Mouse (Mus musculus): ENCODE measurements at regions not wholly inside any gene's neighbourhood (a gene's known extent, or its start where the extent isn't known, plus 50 kb on each side); places are given as distances from the start of the nearest gene placed in this dataset.

- 82% methylated on average over 10 of the region's 10 CpGs for WGBS
- no peak overlapping the region for H3K4me3 ChIP-seq (ENCODE audit: insufficient read depth, low read depth, low read length)
- TF ChIP-seq CTCF (IDR thresholded peaks at IDR 0.05; ENCODE audit: insufficient read depth, low read depth, low read length) (no peak), POLR2A (IDR thresholded peaks at IDR 0.05; ENCODE audit: insufficient read depth, low read depth, low read length) (no peak)
- H3K27ac ChIP-seq (ENCODE audit: insufficient read depth, low read depth, low read length), result no peak overlapping the region
- H3K4me1 ChIP-seq (ENCODE audit: control insufficient read depth, insufficient read depth, low read length), result 0 out of 2 replicates have a peak, but pooled peaks cover 2% of the 10 kb centered on the region
Observed at GRCm38 (mm10) chr3:41384410-41384809, 171.1 kb upstream of the Jade1 start.

DNA sequence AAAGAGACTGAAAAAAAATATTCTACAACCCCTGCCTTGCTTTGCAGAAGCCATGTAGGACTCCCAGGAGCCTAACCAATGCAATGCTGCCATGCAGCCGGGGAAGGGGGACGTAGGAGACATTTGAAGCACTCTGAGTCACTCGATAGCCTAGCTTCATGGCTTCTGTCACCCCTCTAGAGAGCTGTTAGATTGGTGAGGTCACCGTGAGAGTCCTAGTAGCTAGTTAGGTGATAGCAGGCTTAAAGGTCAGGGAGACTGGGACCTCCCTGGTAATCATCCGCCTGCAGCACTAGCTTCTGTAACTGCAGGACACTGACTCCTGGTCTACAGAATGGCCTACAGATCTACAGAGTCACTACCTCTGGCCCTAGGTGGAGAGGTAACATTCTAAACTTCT is 177.0 kb upstream of the Jade1 start:
- no peak overlapping the region for H3K27ac ChIP-seq (ENCODE audit: insufficient read depth, low read depth, low read length)
- 69% methylated on average over 5 of the region's 5 CpGs for WGBS
- no peak for TF ChIP-seq CTCF (IDR thresholded peaks at IDR 0.05; ENCODE audit: insufficient read depth, low read depth, low read length)
- H3K4me3 ChIP-seq (ENCODE audit: insufficient read depth, low read depth, low read length), result no peak overlapping the region
- peaks cover 6% of the 10 kb centered on the region for H3K4me1 ChIP-seq (ENCODE audit: control insufficient read depth, insufficient read depth, low read length)

DNA sequence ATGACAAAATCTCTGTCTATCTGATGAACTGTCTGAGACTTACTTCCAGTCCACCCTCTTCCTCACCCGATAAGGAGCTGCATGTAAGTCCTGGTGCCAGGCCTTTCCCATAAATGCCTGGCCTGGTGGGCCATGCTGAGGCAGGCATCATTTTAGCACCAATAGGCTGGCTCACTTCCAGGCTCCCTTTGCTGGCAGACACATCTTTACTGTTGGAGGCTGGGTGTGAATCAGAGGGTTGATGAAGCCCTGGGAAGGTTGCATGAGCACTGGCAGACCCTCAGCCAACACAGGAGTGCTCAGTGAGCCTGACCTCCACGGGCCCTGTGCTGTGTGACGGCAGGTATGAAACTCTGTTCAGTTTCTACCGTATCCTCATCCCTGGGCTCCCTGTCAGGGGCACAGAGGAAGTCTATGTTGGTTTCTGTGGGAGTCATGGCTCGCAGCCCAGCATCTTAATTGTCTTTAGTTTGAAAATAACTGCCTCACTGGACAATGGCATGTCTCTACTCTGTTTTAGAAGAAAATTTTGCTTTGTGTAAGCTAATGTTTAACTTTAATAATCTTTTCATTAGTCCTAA is 177.6 kb upstream of the Jade1 start:
- TF ChIP-seq CTCF (IDR thresholded peaks at IDR 0.05; ENCODE audit: insufficient read depth, low read depth, low read length) (no peak), POLR2A (IDR thresholded peaks at IDR 0.05; ENCODE audit: insufficient read depth, low read depth, low read length) (no peak)
- peaks cover 6% of the 10 kb centered on the region for H3K4me1 ChIP-seq (ENCODE audit: control insufficient read depth, insufficient read depth, low read length)
- WGBS, result 40% methylated on average over 5 of the region's 5 CpGs
- no peak overlapping the region for H3K27ac ChIP-seq (ENCODE audit: insufficient read depth, low read depth, low read length)
- H3K4me3 ChIP-seq (ENCODE audit: insufficient read depth, low read depth, low read length), result no peak overlapping the region

GRCm38 (mm10) chr3:41376848-41377582 is 178.5 kb upstream of the Jade1 start:
- Histone ChIP-seq H3K27ac (ENCODE audit: insufficient read depth, low read depth, low read length) (no peak overlapping the region), H3K4me1 (ENCODE audit: control insufficient read depth, insufficient read depth, low read length) (peaks cover 6% of the 10 kb centered on the region), H3K4me3 (ENCODE audit: insufficient read depth, low read depth, low read length) (no peak overlapping the region)
- TF ChIP-seq POLR2A (IDR thresholded peaks at IDR 0.05; ENCODE audit: insufficient read depth, low read depth, low read length), result no peak
- no peak for TF ChIP-seq CTCF (IDR thresholded peaks at IDR 0.05; ENCODE audit: insufficient read depth, low read depth, low read length)
- WGBS, result 53% methylated on average over 6 of the region's 6 CpGs

DNA sequence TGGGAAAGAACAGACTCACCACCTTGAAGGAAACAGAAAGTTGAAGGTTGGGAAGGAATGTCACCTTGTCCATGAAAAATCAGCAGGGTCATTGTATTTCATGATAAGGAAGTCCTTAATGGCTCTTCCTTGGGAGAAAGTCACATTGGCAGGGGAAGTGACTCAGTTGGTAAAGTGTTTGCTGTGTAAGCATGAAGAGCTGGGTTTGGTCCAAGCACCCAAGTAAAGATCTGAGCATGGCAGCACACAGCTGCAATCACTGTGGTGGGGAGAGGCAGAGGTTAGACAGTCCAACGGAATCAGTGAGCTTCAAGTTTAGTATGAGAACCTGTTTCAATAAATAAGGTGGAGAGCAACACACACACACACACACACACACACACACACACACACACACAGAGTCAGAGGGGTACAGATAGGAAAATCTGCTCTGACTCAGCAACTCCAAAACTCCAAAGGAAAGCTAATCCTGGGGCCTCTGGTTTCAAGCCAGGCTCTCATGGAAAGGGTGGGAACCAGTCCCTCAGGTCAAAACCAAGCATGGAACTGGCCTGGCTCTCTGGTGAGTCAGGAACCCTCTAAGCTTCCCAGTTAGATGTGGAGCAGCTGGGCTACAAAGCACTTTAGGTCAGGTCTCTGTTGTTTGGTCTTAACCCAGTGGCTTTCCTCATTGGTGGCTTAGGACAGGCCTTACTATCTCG is 180.2 kb upstream of the Jade1 start:
- TF ChIP-seq CTCF (IDR thresholded peaks at IDR 0.05; ENCODE audit: insufficient read depth, low read depth, low read length) (no peak), POLR2A (IDR thresholded peaks at IDR 0.05; ENCODE audit: insufficient read depth, low read depth, low read length) (no peak)
- H3K4me3 ChIP-seq (ENCODE audit: insufficient read depth, low read depth, low read length), result no peak overlapping the region
- H3K4me1 ChIP-seq (ENCODE audit: control insufficient read depth, insufficient read depth, low read length), result peaks cover 6% of the 10 kb centered on the region
- WGBS, result 80% methylated on average over 2 of the region's 2 CpGs
- H3K27ac ChIP-seq (ENCODE audit: insufficient read depth, low read depth, low read length), result no peak overlapping the region

- Histone ChIP-seq H3K27ac (ENCODE audit: insufficient read depth, low read depth, low read length) (no peak overlapping the region), H3K4me1 (ENCODE audit: control insufficient read depth, insufficient read depth, low read length) (peaks cover 4% of the 10 kb centered on the region), H3K4me3 (ENCODE audit: insufficient read depth, low read depth, low read length) (no peak overlapping the region)
- 85% methylated on average over 5 of the region's 5 CpGs for WGBS
- no peak for TF ChIP-seq POLR2A (IDR thresholded peaks at IDR 0.05; ENCODE audit: insufficient read depth, low read depth, low read length)
- TF ChIP-seq CTCF (IDR thresholded peaks at IDR 0.05; ENCODE audit: insufficient read depth, low read depth, low read length), result no peak
Observed at GRCm38 (mm10) chr3:41373198-41373597, 182.3 kb upstream of the Jade1 start.

- no peak for TF ChIP-seq POLR2A (IDR thresholded peaks at IDR 0.05; ENCODE audit: insufficient read depth, low read depth, low read length)
- TF ChIP-seq CTCF (IDR thresholded peaks at IDR 0.05; ENCODE audit: insufficient read depth, low read depth, low read length), result no peak
- Histone ChIP-seq H3K4me1 (ENCODE audit: control insufficient read depth, insufficient read depth, low read length) (no peaks in the 10 kb centered on the region), H3K27ac (ENCODE audit: insufficient read depth, low read depth, low read length) (no peak overlapping the region), H3K4me3 (ENCODE audit: insufficient read depth, low read depth, low read length) (no peak overlapping the region)
- 57% methylated on average over 7 of the region's 7 CpGs for WGBS
Observed at GRCm38 (mm10) chr3:41368351-41369101, 187.0 kb upstream of the Jade1 start.

DNA sequence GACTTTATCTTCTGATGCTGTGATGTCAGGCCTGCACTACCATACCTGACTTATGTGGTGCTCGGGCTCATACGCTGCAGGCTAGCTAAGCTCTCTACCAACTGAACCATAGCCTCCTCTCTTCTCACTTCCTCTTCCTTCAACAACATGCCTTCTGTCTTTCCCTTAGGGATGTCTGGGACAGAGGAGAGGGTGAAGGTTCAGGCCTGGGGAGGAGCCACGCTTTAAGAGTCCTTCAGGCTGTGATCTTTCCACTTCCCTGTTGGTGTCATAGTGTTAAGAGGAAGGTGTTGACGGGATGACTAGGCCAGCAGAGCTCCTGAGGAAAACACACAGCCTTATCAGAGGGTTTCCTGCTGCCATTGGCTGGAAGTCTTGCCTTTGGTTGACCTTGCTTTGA is 188.8 kb upstream of the Jade1 start:
- TF ChIP-seq POLR2A (IDR thresholded peaks at IDR 0.05; ENCODE audit: insufficient read depth, low read depth, low read length), result no peak
- TF ChIP-seq CTCF (IDR thresholded peaks at IDR 0.05; ENCODE audit: insufficient read depth, low read depth, low read length), result no peak
- no peaks in the 10 kb centered on the region for H3K4me1 ChIP-seq (ENCODE audit: control insufficient read depth, insufficient read depth, low read length)
- 87% methylated on average over 4 of the region's 4 CpGs for WGBS
- no peak overlapping the region for H3K4me3 ChIP-seq (ENCODE audit: insufficient read depth, low read depth, low read length)
- no peak overlapping the region for H3K27ac ChIP-seq (ENCODE audit: insufficient read depth, low read depth, low read length)
